Mouse (Mus musculus) heart, postnatal 25 days (tissue): Measurements from ENCODE around the gene Klhl42. TPM values are rescaled to one million over a fixed set of nuclear protein-coding genes. Genes with fewer than 3 reads are reported as not detected.

ENCODE experiments used
- DNase-seq: peaks from one replicate; pipeline ENCODE4 v3.0.0; 2022; ENCODE audit warnings: low spot score
- intact Hi-C: fragments of 180-260 bp; cut with DNase I; formaldehyde crosslinking; loops from one replicate; pipeline ENCODE4 v1.15.1; 2025
- total RNA-seq, 2 experiments: library from RNA; stranded (reverse); gene quantifications; 2 replicates each; pipeline ENCODE4 v1.2.3; 2021

Klhl42 gene
- 1 to 10 TPM; 5.4 to 6.7 TPM for total RNA-seq

GRCm38 (mm10) chr6:147091136-147092120 is at the start of gene Klhl42:
Gene Klhl42, plus strand, starts transcription at chr6:147091379.
- intact Hi-C loops = no loop called here
- peak; percentile 63 for DNase-seq

GRCm38 (mm10) chr6:147042291-147043290 is 48.6 kb upstream of the Klhl42 start, which contains the start of gene Mrps35:
Gene Mrps35, plus strand, starts transcription at chr6:147042764.
- intact Hi-C loops = no loop called here
- peak; percentile 71 for DNase-seq

GRCm38 (mm10) chr6:147043633-147044032 is 47.5 kb upstream of the Klhl42 start:
- intact Hi-C loops = no loop called here
- no peak for DNase-seq

- no peak for DNase-seq
- intact Hi-C loops = no loop called here
These were observed 41.9 kb upstream of the Klhl42 start for GRCm38 (mm10) chr6:147049239-147049805.

GRCm38 (mm10) chr6:147051666-147052065 is 39.5 kb upstream of the Klhl42 start:
- no peak for DNase-seq

GRCm38 (mm10) chr6:147052440-147052839 is 38.7 kb upstream of the Klhl42 start:
- DNase-seq = no peak
- intact Hi-C loops = no loop called here

More at GRCm38 (mm10) chr6:147051666-147052065, 39.5 kb upstream of the Klhl42 start:
- intact Hi-C loops = no loop called here

GRCm38 (mm10) chr6:147053785-147054646 is 37.2 kb upstream of the Klhl42 start:
- DNase-seq = no peak
- intact Hi-C loops = no loop called here

GRCm38 (mm10) chr6:147055374-147055977 is 35.7 kb upstream of the Klhl42 start:
- no peak for DNase-seq
- intact Hi-C loops = no loop called here

- no peak for DNase-seq
- intact Hi-C loops = no loop called here
These were observed 31.9 kb upstream of the Klhl42 start for GRCm38 (mm10) chr6:147059326-147059725.

GRCm38 (mm10) chr6:147061630-147062029 is 29.5 kb upstream of the Klhl42 start:
- intact Hi-C loops = no loop called here
- DNase-seq = no peak

- DNase-seq = no peak
- intact Hi-C loops = no loop called here
These were observed 29.1 kb upstream of the Klhl42 start for GRCm38 (mm10) chr6:147062034-147062433.

- no peak for DNase-seq
These were observed 28.5 kb upstream of the Klhl42 start for GRCm38 (mm10) chr6:147062694-147063093.

GRCm38 (mm10) chr6:147064226-147064943 is 26.8 kb upstream of the Klhl42 start:
- intact Hi-C loops = no loop called here
- DNase-seq = no peak

More at GRCm38 (mm10) chr6:147062694-147063093, 28.5 kb upstream of the Klhl42 start:
- intact Hi-C loops = no loop called here

- intact Hi-C loops = no loop called here
These were observed 26.3 kb upstream of the Klhl42 start for GRCm38 (mm10) chr6:147064944-147065261.

GRCm38 (mm10) chr6:147075808-147076387 is 15.3 kb upstream of the Klhl42 start:
- no peak for DNase-seq
- intact Hi-C loops = no loop called here

More at GRCm38 (mm10) chr6:147064944-147065261, 26.3 kb upstream of the Klhl42 start:
- no peak for DNase-seq

- no peak for DNase-seq
- intact Hi-C loops = no loop called here
These were observed 14.3 kb upstream of the Klhl42 start for GRCm38 (mm10) chr6:147076878-147077277.

GRCm38 (mm10) chr6:147079919-147080318 is 11.3 kb upstream of the Klhl42 start:
- no peak for DNase-seq
- intact Hi-C loops = no loop called here
